Mouse (Mus musculus) neural tube, embryonic 14.5 days (tissue): Measurements from ENCODE around the gene Trf. TPM values are rescaled to one million over a fixed set of nuclear protein-coding genes. Genes with fewer than 3 reads are reported as not detected.

Experiments used
- ATAC-seq: fragments of 200-750 bp; cut with Nextera tagmentation; 2 replicates; pipeline ENCODE4 v1.8.0; 2017; ENCODE audit warnings: low read depth, mild to moderate bottlenecking, moderate TSS enrichment, moderate library complexity
- H3K27ac ChIP-seq: fragments of 300-500 bp; sonication (generic); 2 replicates; pipeline ENCODE4 v1.5.1; 2014; ENCODE audit warnings: low read depth, mild to moderate bottlenecking, control low read depth, low read length, moderate library complexity, mixed read lengths
- H3K27me3 ChIP-seq: fragments of 300-500 bp; sonication (generic); 2 replicates; pipeline ENCODE4 v1.6.1; 2014; ENCODE audit warnings: low read length; ENCODE audit not compliant: control insufficient read depth, insufficient read depth
- H3K36me3 ChIP-seq: fragments of 300-500 bp; sonication (generic); 2 replicates; pipeline ENCODE4 v1.6.1; 2014; ENCODE audit warnings: low read length, mixed read lengths; ENCODE audit not compliant: control insufficient read depth, insufficient read depth
- H3K4me1 ChIP-seq: fragments of 300-500 bp; sonication (generic); 2 replicates; pipeline ENCODE4 v1.6.1; 2014; ENCODE audit warnings: low read length; ENCODE audit not compliant: control insufficient read depth, insufficient read depth
- H3K4me2 ChIP-seq: fragments of 300-500 bp; sonication (generic); 2 replicates; pipeline ENCODE4 v1.6.1; 2014; ENCODE audit warnings: mild to moderate bottlenecking, low read depth, low read length, control low read depth
- H3K4me3 ChIP-seq: fragments of 300-500 bp; sonication (generic); 2 replicates; pipeline ENCODE4 v1.5.1; 2014; ENCODE audit warnings: low read depth, low read length, control low read depth, mixed read lengths
- H3K9ac ChIP-seq: fragments of 300-500 bp; sonication (generic); replicated peaks from 2 replicates; pipeline ENCODE4 v1.6.1; 2014; ENCODE audit warnings: low read depth, mild to moderate bottlenecking, control low read depth, low read length, mixed read lengths
- H3K9me3 ChIP-seq: fragments of 300-500 bp; sonication (generic); 2 replicates; pipeline ENCODE4 v1.6.1; 2016; ENCODE audit warnings: low read length; ENCODE audit not compliant: control insufficient read depth
- WGBS: fragments of 180-500 bp; shearing (Covaris S2); extraction: QIAGEN DNeasy Blood & Tissue Kit; methylation state at CpG from one replicate; pipeline ENCODE4 v1.1.7; 2014; 5-methylcytosine and 5-hydroxymethylcytosine counted together
- polyA plus RNA-seq: library from polyadenylated mRNA; unstranded; fragments of >200 nt; fragmentation: Nextera tagmentation; extraction: Ambion mirVana; gene quantifications from 2 replicates; pipeline ENCODE4 v1.2.1, GENCODE M21; 2014

Trf gene
- polyA plus RNA-seq, 1 experiment from 2014 or later: 28.0 TPM

DNA sequence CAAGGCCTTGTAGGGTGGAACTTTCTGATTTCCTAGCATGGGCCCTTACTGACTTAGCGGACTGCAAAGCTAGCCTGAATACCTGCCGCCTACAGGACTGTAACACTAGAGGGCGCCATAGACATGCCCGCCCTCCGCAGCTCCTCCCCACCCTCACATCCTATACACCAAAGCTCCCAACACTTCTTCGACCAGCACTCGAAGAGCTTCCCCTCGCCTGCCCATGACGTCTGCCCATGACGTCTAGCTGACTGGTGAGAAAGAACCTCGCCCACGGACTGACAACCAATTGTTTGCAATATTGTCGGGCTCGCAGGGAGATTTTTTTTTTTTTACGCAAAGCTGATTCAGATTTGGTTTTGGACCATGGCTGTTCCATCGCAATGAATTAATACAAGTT lies 22.4 kb downstream of the Trf start:
- Histone ChIP-seq H3K4me2 (peak overlapping the region; percentile 36), H3K27ac (no peak overlapping the region), H3K9ac (no peak overlapping the region), H3K27me3 (no peaks in the 10 kb centered on the region), H3K4me3 (no peak overlapping the region), H3K9me3 (no peaks in the 10 kb centered on the region), H3K36me3 (no peaks in the 10 kb centered on the region), H3K4me1 (peaks cover 4% of the 10 kb centered on the region; the same call in 1 of the 2 replicates)
- ATAC-seq: peak; percentile 87; the same call in 1 of the 2 replicates
- 11% methylated on average over 16 of the region's 16 CpGs for WGBS

DNA sequence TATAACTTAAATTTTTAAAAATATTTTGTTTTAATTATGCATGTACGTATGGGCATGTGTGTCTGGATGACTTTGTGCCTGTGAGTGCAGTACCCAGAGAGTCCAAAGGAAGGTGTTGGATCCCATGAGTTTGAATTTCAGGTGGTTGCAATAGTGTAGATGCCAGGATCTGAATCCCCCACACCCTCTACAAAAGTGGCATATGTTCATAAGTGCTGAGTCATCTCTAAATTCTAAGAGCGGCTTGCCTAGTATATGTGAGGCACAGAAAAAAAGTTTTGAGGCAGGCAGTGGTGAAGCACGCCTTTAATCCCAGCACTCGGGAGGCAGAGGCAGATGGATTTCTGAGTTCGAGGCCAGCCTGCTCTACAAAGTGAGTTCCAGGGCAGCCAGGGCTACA lies 24.5 kb downstream of the Trf start:
- no peak for ATAC-seq
- Histone ChIP-seq H3K4me3 (no peak overlapping the region), H3K4me1 (peaks cover 7% of the 10 kb centered on the region; the same call in 1 of the 2 replicates), H3K9me3 (no peaks in the 10 kb centered on the region), H3K36me3 (no peaks in the 10 kb centered on the region), H3K4me2 (no peak overlapping the region), H3K27me3 (no peaks in the 10 kb centered on the region), H3K9ac (no peak overlapping the region), H3K27ac (no peak overlapping the region)
- 92% methylated on average over 5 of the region's 5 CpGs for WGBS

DNA sequence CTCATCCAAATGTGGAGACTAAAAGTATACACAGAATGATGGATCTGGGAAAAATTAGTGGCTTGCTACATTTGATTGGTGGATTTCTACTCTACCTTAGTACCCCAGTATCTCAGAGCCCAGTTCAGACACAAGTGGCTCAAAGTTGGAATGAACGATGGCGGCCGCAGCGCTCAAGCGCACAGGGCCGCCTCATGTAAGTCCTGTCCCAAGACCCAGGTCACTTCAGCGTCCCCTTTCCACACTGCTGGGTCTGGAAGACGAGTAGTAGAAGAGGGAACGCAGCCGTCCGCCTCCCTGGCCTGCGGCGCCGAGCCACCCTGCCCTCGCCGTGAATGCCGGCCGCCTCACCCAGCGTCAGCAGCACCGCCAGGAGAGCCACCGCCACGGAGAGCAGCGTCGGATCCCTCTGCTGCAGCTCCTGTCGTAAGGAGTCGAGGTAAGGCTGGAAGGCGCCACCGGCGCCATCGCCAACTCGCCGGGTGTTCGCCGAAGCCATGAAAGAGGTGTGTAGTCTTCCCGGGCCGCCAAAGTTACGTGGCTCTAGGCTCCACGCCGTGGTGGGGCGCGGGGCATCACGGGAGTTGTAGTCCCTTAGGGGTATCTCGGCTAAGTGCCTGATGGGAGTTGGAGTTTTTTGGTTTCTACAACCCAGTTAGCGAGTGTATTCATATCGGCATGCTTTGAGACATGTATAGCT lies 28.5 kb downstream of the Trf start, which contains the start of gene Srprb:
TSS of gene Srprb (minus strand) at position 577 of the 700 bp plus-strand sequence.
- WGBS: under 1% methylated on average over 45 of the region's 45 CpGs
- H3K9me3 ChIP-seq: no peaks in the 10 kb centered on the region
- peak within 1 kb of the TSS; percentile 72 for H3K9ac ChIP-seq
- H3K27me3 ChIP-seq: no peaks in the 10 kb centered on the region
- H3K4me1 ChIP-seq: 0 out of 2 replicates have a peak, but pooled peaks cover 2% of the 10 kb centered on the region
- peaks cover 11% of the 10 kb centered on the region for H3K36me3 ChIP-seq
- ATAC-seq: peak; percentile 99
- H3K4me3 ChIP-seq: peak within 1 kb of the TSS; percentile 71
- peak within 1 kb of the TSS; percentile 80 for H3K27ac ChIP-seq
- H3K4me2 ChIP-seq: peak within 1 kb of the TSS; percentile 79

DNA sequence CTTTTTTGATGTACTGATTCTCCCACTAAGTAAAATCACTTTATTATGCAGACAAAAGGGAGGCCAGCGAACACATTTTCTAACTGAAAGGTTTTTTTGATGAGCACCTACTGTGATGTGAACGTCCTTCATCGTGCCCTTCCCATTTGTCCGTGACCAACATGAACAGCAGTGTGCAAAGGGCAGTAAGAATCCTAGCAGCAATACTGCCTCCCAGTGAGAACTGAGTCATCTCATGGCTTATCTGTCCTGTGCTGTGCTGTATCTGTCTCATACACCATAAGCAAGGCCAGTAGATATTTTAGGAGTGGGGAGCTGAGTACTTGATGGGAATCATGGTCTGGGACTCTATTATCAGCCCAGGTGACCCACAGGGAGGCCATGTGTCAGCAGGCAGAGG lies 41.8 kb downstream of the Trf start:
- Histone ChIP-seq H3K4me1 (no peaks in the 10 kb centered on the region), H3K27ac (no peak overlapping the region), H3K36me3 (peaks cover 21% of the 10 kb centered on the region), H3K4me2 (no peak overlapping the region), H3K9me3 (no peaks in the 10 kb centered on the region), H3K27me3 (no peaks in the 10 kb centered on the region), H3K9ac (no peak overlapping the region), H3K4me3 (no peak overlapping the region)
- ATAC-seq: no peak
- 82% methylated on average over 4 of the region's 4 CpGs for WGBS

DNA sequence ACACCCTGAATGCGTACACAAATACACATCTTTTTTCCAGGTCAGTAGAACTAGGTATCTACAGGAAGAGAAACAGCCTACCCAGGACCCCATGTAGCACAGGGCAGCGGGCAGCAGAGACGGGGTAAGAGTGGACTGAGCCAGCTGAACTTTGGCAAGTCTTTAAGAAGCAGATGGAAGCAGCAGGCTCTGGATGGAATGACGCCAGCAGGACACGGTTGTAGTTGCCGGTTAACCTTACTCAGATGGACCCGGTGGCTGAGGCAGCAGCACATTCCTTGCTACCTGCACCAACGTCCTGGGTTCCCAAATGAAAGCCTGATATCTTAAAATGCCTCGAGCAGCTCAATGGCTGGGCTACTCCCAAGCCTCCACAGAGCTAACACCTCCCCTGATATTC lies 43.5 kb downstream of the Trf start:
- H3K4me3 ChIP-seq: no peak overlapping the region
- 80% methylated on average over 9 of the region's 9 CpGs for WGBS
- no peaks in the 10 kb centered on the region for H3K9me3 ChIP-seq
- H3K4me1 ChIP-seq: no peaks in the 10 kb centered on the region
- peaks cover 21% of the 10 kb centered on the region for H3K36me3 ChIP-seq
- no peak for ATAC-seq
- H3K27me3 ChIP-seq: no peaks in the 10 kb centered on the region
- no peak overlapping the region for H3K27ac ChIP-seq
- H3K4me2 ChIP-seq: no peak overlapping the region
- H3K9ac ChIP-seq: no peak overlapping the region

DNA sequence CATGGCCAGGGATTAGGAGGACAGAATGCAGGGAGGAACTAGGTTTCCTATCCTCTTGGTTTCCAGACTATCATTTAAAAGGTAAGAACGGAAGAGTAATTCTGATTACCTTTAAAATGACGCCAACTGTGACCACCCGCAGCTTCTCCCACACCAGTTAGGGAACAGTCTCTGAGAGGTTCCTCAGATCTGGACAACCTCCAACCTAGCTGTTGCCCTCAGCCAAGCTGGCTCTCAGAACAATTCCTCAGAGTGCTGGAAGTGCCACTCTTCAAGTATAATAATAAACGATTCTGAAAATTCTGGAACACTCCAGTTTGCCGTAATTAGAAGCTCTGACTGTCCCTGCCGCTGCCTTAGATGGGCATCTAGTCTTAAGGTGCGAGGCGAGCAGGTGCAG lies 44.3 kb downstream of the Trf start:
- H3K4me3 ChIP-seq: no peak overlapping the region
- peaks cover 20% of the 10 kb centered on the region for H3K36me3 ChIP-seq
- ATAC-seq: no peak
- H3K9ac ChIP-seq: no peak overlapping the region
- no peak overlapping the region for H3K27ac ChIP-seq
- no peaks in the 10 kb centered on the region for H3K9me3 ChIP-seq
- 91% methylated on average over 8 of the region's 8 CpGs for WGBS
- no peak overlapping the region for H3K4me2 ChIP-seq
- peaks cover 2% of the 10 kb centered on the region; the same call in 1 of the 2 replicates for H3K4me1 ChIP-seq
- H3K27me3 ChIP-seq: no peaks in the 10 kb centered on the region

DNA sequence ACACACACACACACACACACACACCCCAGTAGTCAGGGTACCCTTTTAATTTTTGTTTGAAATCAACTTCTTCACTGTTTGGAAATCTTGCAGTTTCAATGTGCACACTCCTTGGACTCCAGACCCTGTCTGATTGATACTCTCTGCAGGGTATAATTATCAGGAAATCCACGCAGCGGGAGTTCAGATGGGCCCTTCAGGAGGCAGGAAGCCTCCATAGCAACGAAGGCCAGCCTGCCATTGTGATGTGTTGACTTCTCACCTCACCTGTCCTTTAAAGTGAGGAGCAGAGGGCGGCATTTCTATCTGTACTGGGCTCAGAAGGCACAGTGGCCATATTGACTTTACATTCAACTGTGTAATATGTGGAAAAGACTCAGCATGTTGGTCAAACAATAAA lies 45.4 kb downstream of the Trf start:
- no peaks in the 10 kb centered on the region for H3K27me3 ChIP-seq
- H3K9ac ChIP-seq: no peak overlapping the region
- H3K9me3 ChIP-seq: no peaks in the 10 kb centered on the region
- H3K4me2 ChIP-seq: no peak overlapping the region
- H3K36me3 ChIP-seq: peaks cover 9% of the 10 kb centered on the region
- no peak overlapping the region for H3K27ac ChIP-seq
- H3K4me3 ChIP-seq: no peak overlapping the region
- peaks cover 12% of the 10 kb centered on the region; the same call in 1 of the 2 replicates for H3K4me1 ChIP-seq
- ATAC-seq: no peak
- WGBS: 73% methylated on average over 4 of the region's 4 CpGs

DNA sequence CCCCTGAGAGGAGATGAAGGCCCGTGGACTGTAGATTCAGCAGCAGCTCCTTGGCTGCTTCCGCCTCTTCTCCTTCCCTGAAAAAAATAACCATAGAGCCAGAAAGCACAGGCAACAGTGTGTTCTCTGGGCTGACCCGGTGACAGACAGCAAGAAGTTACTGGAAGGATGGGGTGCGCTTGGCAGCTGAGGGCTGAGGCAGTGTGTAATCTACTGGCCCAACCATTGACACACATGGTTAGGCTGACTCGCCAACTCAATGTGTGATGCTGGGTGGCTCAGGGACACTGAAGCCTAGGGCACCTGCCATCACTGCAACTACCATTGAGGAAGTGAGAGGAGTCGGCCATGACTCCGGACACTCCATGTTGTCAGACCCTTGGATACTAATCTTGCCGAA lies 48.4 kb downstream of the Trf start:
- peaks cover 12% of the 10 kb centered on the region; the same call in 1 of the 2 replicates for H3K4me1 ChIP-seq
- H3K27me3 ChIP-seq: no peaks in the 10 kb centered on the region
- no peak overlapping the region for H3K9ac ChIP-seq
- no peak overlapping the region for H3K27ac ChIP-seq
- H3K4me3 ChIP-seq: no peak overlapping the region
- H3K9me3 ChIP-seq: no peaks in the 10 kb centered on the region
- ATAC-seq: no peak
- H3K36me3 ChIP-seq: peaks cover 20% of the 10 kb centered on the region; the same call in 1 of the 2 replicates
- 93% methylated on average over 8 of the region's 8 CpGs for WGBS
- no peak overlapping the region for H3K4me2 ChIP-seq

DNA sequence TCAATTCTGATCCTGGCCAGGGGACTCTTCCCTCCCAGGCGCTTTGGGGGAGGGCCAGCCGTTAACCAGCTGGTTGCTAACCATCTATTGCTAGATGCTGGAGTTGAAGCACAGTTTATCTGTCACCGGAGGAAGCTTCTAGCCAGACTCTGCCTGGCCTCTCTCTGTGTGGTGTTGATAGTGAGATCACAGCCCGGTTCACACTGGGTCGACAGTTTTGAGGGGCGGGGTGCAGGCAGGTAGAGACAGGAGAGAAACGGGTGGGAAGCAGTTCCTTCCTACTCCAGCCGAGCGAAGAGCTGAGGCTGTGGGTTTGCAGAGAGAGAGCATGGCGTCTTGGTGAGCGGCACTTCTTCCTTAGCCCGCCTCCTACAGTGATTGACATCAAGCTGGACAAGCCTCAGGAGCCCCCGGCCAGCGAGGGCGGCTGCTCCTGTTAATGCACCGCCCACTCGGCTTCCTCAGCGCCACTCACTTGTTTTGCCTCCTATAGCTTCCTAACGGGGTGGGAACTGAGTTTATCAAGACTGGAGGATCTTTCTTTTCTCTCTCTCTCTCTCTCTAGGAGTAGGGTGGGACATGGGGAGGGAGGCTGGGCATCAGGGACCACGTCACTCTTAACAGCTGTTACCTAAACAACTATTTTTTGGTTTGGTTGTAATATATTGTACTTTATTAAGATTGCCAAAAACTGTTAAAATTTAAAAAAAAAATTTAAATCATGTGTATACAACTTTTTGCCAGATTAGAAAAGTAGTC lies 49.3 kb downstream of the Trf start:
- Histone ChIP-seq H3K9ac (0 out of 2 replicates have a peak overlapping the region, but pooled peaks have one; percentile 11), H3K4me1 (peaks cover 12% of the 10 kb centered on the region; the same call in 1 of the 2 replicates), H3K27ac (peak overlapping the region; percentile 66; the same call in 1 of the 2 replicates), H3K36me3 (peaks cover 20% of the 10 kb centered on the region; the same call in 1 of the 2 replicates), H3K4me2 (peak overlapping the region; percentile 37), H3K9me3 (no peaks in the 10 kb centered on the region), H3K27me3 (no peaks in the 10 kb centered on the region), H3K4me3 (no peak overlapping the region; the same call in 1 of the 2 replicates)
- 6% methylated on average over 20 of the region's 20 CpGs for WGBS
- peak; percentile 59; the same call in 1 of the 2 replicates for ATAC-seq
